Mouse (Mus musculus) C2C12 (cell line): ENCODE data around the gene Cmah. TPM values are rescaled to one million over a fixed set of nuclear protein-coding genes. Genes with fewer than 3 reads are reported as not detected.

Source experiments
- H3K27me3 ChIP-seq: one replicate; pipeline ENCODE4 v1.6.1; 2011; ENCODE audit not compliant: control insufficient read depth, insufficient read depth, insufficient read length
- H3K36me3 ChIP-seq: one replicate; pipeline ENCODE4 v1.6.1; 2011; ENCODE audit not compliant: control insufficient read depth, insufficient read depth
- H3K4me3 ChIP-seq: one replicate; pipeline ENCODE4 v1.5.1; 2011; ENCODE audit warnings: mild to moderate bottlenecking, control low read depth; ENCODE audit not compliant: poor library complexity, insufficient read depth, severe bottlenecking
- H3K79me2 ChIP-seq: one replicate; pipeline ENCODE4 v1.6.1; 2011; ENCODE audit not compliant: control insufficient read depth, insufficient read depth
- H3K79me3 ChIP-seq: one replicate; pipeline ENCODE4 v1.6.1; 2011; ENCODE audit warnings: low read depth, control low read depth
- H3ac ChIP-seq: one replicate; pipeline ENCODE3; 2011; ENCODE audit warnings: low read depth; ENCODE audit not compliant: control insufficient read depth, insufficient read length
- CEBPB ChIP-seq: IDR thresholded peaks from one replicate; pipeline ENCODE4 v1.6.1; 2011; ENCODE audit warnings: low read depth, mild to moderate bottlenecking, control low read depth, moderate library complexity
- CTCF ChIP-seq: IDR thresholded peaks from one replicate; pipeline ENCODE4 v1.5.1; 2011; ENCODE audit not compliant: control insufficient read depth, insufficient read depth, insufficient read length
- FOSL1 ChIP-seq: IDR thresholded peaks from one replicate; pipeline ENCODE4 v1.8.0; 2011; ENCODE audit warnings: mild to moderate bottlenecking, low read length; ENCODE audit not compliant: poor library complexity, insufficient read depth, severe bottlenecking
- MAX ChIP-seq: IDR thresholded peaks from one replicate; pipeline ENCODE4 v1.6.1; 2011; ENCODE audit warnings: mild to moderate bottlenecking, control low read depth
- MYOD1 ChIP-seq: IDR thresholded peaks from one replicate; pipeline ENCODE4 v1.6.1; 2011; ENCODE audit warnings: low read depth; ENCODE audit not compliant: control insufficient read depth, insufficient read length
- MYOG ChIP-seq: IDR thresholded peaks from one replicate; pipeline ENCODE4 v1.6.1; 2011; ENCODE audit not compliant: control insufficient read depth, insufficient read length; ENCODE audit errors: extremely low read depth
- USF1 ChIP-seq: IDR thresholded peaks from one replicate; pipeline ENCODE4 v1.6.1; 2011; ENCODE audit warnings: low read depth, mild to moderate bottlenecking, control low read depth, moderate library complexity
- long read RNA-seq, 2 experiments: library from polyadenylated mRNA; unstranded; transcript quantifications; one replicate each; pipeline ENCODE4 v2.0.0; 2019 to 2020
- polyA plus RNA-seq: library from polyadenylated mRNA; unstranded; fragments of >200 nt; fragmentation: generic; extraction: Trizol; gene quantifications from one replicate; pipeline ENCODE4 v1.2.1, GENCODE M21; 2012; ENCODE audit warnings: missing spikeins

Gene Cmah
- polyA plus RNA-seq, result 0.14 TPM
- long read RNA-seq, experiment 1, partial matches to known transcripts, result 0 of 2 reads
- long read RNA-seq, experiment 1, other reads (novel, unspliced or antisense), result 2 of 2 reads
- long read RNA-seq, experiment 2, result 0 reads

- H3K79me3 ChIP-seq, result no peaks in the 10 kb centered on the region
- peaks cover 23% of the 10 kb centered on the region for H3K27me3 ChIP-seq
- H3K4me3 ChIP-seq, result no peak within 1 kb of the TSS
- no peaks in the 10 kb centered on the region for H3K79me2 ChIP-seq
- H3ac ChIP-seq, result no peak within 1 kb of the TSS
- no peak for TF ChIP-seq USF1
- H3K36me3 ChIP-seq, result no peaks in the 10 kb centered on the region
These were observed at the start of gene Cmah for GRCm38 (mm10) chr13:24327201-24327600. Gene Cmah, plus strand, starts transcription at chr13:24327404.

DNA sequence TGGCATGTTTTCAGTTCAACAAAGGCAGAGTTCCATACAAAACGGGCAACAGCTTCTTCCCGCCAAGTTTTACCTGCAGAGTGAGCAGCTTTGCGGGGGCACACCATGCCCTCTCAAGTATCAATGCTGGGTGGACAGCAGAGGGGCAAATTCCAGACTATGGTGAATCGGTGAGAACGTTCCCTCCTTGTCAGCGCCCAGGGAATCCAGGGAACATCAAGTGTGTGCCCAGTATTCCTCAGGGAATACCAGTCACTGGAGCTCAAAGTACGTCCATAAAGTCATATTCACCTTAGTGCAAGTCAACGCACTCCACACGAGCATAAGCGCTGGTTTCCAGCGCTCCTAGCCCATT lies 47.8 kb upstream of the Cmah start:
- Histone ChIP-seq H3ac (no peak overlapping the region), H3K36me3 (no peaks in the 10 kb centered on the region), H3K79me3 (no peaks in the 10 kb centered on the region), H3K27me3 (no peaks in the 10 kb centered on the region), H3K4me3 (no peak overlapping the region), H3K79me2 (peaks cover 11% of the 10 kb centered on the region)
- no peak for TF ChIP-seq USF1
- TF ChIP-seq MYOG, result no peak
- TF ChIP-seq CEBPB, result no peak
- TF ChIP-seq CTCF, result no peak
- no peak for TF ChIP-seq MYOD1
- no peak for TF ChIP-seq MAX
- no peak for TF ChIP-seq FOSL1

DNA sequence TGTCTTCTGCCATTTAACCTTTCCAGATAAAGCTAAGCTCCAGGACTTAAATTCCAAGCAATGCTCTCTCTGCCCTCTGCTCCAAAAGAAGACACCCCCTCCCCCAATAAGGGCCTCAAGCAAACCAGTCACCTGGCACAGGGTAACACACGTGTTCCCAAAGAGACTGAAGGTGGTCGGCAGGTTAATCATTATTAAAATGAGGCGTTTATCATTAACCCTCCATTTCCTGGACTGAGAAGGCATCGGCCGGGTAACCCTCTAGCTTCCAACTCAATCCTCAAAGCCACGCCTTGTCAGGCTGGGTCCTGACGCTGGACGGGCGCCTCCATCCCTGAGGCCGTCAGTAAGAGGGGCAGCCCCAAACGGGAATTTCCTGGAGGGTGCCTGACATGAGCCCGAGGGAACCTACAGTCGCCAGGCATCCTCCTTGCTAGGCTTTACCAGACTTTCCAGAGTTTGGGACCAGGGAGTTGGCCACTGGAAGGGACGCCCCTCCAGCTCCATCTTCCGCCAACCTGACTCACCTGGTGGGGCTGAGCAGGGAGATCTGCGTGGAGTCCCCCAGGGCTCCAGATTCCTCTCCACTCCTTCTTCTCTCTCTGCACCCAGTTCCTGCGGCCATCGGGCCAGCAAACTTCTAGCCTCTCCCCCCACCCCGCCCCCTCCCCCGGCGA lies 47.3 kb upstream of the Cmah start:
- no peaks in the 10 kb centered on the region for H3K36me3 ChIP-seq
- peaks cover 11% of the 10 kb centered on the region for H3K79me2 ChIP-seq
- H3K4me3 ChIP-seq, result peak overlapping the region; percentile 52
- no peak for TF ChIP-seq USF1
- TF ChIP-seq CTCF, result no peak
- no peak for TF ChIP-seq MYOD1
- TF ChIP-seq MAX, result no peak
- no peak for TF ChIP-seq FOSL1
- no peak for TF ChIP-seq CEBPB
- no peak for TF ChIP-seq MYOG
- H3K27me3 ChIP-seq, result no peaks in the 10 kb centered on the region
- H3ac ChIP-seq, result peak overlapping the region; percentile 72
- no peaks in the 10 kb centered on the region for H3K79me3 ChIP-seq

DNA sequence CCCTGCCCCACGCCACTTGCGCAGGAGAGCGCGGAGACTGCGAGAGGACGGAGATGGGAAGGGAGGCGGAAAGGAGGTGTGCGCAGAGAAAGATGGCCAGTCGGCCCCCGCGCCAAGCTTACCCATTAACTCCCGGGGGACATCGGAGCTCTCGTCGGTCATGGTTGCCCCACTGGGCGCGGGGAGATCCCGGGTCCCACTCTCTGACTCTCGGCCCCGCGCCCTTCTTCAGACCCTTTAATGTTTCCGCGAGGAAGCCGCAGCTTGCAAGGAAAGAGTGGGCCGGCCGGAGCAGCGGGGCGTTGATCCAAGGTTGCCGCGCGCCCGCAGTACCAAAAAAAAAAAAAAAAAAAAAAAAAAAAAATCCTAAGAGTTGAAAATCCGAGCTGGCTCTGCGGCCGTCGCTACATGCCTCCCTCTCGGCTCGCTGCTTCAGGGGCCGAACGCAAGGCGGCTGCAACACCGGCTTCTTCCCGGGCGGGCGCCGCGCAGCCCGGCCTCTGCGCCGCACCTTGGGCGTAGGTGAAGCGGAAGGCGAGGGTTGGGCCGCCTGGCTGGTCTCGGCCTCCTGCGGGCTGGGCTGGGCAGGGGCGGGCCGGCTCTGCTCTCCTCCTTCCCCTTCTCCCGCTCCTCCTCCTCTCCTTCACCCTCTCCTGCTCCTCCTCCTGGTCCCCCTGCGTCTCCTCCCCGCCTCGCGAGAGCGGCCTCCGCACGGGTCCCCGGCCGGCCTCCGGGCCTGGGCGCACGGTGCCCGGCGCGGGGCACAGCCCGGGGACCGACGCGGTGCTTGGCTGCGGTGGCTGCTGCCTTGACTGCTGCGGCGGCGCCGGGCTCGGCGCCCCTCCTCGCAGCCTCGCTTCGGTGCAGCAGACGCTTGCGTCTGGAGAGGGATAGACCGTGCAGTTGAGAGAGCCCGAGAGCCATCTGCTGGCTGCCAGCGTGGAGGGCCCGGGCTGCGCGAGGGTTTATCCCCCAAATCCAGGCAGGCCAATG lies 46.5 kb upstream of the Cmah start, which contains the start of gene Carmil1:
Gene Carmil1 (minus strand): TSS at position 357 of the 993 bp plus-strand sequence.
- peaks cover 11% of the 10 kb centered on the region for H3K79me2 ChIP-seq
- H3K79me3 ChIP-seq, result no peaks in the 10 kb centered on the region
- peak within 1 kb of the TSS; percentile 52 for H3K4me3 ChIP-seq
- H3K36me3 ChIP-seq, result no peaks in the 10 kb centered on the region
- no peak for TF ChIP-seq MYOG
- TF ChIP-seq FOSL1, result no peak
- TF ChIP-seq CTCF, result peak; percentile 90
- no peak for TF ChIP-seq USF1
- no peak for TF ChIP-seq MYOD1
- no peak for TF ChIP-seq CEBPB
- TF ChIP-seq MAX, result peak; percentile 37
- no peaks in the 10 kb centered on the region for H3K27me3 ChIP-seq
- peak within 1 kb of the TSS; percentile 72 for H3ac ChIP-seq

- TF ChIP-seq USF1 (no peak), FOSL1 (no peak), MYOG (no peak), CEBPB (no peak), CTCF (no peak), MYOD1 (no peak), MAX (no peak)
- Histone ChIP-seq H3K27me3 (no peaks in the 10 kb centered on the region), H3ac (no peak overlapping the region), H3K79me2 (no peaks in the 10 kb centered on the region), H3K4me3 (no peak overlapping the region), H3K36me3 (no peaks in the 10 kb centered on the region), H3K79me3 (no peaks in the 10 kb centered on the region)
These were observed 39.8 kb upstream of the Cmah start for GRCm38 (mm10) chr13:24287381-24287780.
